Mouse (Mus musculus) telencephalon, adult 2 months (tissue): ENCODE data around the gene Trio.

ENCODE experiments used
- DNase-seq: peaks from one replicate; pipeline ENCODE4 v3.0.0-alpha.2; 2011; ENCODE audit warnings: low read depth, low spot score

Gene Trio

GRCm38 (mm10) chr15:27801177-27801576, 224.5 kb downstream of the Trio start:
- no peak for DNase-seq

DNA sequence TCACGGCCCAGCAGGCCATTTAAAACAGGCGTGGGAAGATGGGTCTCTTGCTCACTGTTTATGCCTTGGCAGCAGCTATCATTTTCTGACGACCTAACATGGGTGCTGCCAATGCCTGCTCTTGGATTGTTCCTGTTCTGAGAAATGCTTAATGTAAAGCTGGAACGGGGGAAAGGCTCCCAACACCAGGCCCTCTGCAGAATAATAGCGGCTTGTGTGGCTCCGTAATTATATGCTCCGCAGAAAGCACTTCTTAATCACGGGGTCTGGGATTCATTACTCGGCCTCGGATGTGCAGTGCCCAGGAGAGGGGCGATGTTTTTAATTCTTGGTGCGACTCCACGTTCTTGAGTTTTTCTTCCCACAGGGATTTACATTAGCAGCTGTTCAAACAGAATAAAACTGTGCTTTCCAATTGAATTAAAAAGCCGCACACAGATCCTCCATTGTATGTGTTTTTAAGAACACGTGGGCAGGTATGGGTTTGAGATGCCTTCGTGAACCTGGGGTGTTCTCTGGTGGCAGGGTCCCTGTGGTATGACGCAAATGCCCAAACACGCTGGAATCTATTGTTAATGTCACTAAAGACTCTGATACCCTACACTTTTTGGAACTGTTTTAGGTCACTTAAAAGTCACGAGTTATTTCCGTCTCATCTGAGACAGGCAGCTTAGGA, 228.0 kb downstream of the Trio start:
- DNase-seq: no peak

DNA sequence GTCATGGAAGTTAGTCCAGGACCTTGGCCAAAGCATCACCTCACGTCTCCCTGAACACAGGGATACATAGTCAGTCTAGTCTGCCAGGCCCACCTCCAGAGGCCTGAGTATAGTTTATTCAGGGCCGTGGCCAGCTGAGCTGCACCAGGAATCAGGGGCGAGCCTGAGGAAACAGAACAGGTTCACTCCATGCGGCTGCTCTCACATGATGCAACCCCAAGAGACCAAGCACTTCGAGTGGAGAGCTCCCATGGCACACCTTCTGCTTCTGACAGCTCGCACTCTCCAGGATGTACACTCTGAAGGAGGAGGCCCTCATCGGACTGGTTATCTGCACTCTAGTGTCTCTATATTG, 228.8 kb downstream of the Trio start:
- DNase-seq: no peak

DNA sequence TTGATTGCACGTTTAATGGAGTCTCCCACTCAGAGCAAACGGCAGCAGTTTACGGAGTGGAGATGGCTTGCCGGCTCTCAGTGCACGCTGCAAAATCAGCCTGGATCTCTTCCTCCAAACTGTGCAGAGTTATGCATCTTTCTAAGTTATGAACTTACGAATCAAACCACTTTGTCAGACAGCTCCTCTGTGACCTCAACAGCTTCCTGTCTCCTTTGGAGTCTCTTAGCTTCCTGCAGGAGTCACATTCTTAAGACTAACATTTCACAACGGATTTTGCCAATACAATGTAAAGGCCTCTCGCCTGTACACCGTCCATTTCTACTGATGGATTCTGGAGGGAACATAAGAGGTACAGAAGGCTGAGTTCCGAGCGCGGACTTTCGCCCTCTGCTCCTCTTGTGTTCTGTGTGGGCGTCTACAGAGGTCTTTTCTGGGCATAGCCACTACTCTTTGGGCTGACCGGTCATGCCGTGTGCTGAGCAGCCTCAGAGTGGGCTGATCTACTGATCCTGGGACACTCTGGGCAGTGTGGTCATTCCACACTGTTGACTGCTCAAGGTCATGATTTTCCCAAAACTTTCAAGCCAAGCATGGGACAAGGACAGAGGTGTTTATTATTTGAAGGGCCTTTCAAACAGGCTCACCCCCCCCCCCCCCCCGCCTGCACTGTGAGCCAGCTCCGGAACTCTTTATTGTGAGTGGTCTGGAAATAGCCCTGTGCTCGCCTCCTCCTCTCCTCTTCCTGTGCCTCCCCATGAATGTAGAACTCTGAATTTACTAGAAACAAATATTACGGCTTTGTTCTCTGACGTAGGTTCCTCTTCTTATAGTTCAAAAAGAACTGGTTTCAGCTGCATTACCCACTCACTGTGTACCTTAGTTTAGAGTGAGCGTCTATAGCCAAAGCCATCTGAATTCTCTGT, 229.4 kb downstream of the Trio start:
- no peak for DNase-seq

- no peak for DNase-seq
Observed at GRCm38 (mm10) chr15:27793284-27793683, 232.4 kb downstream of the Trio start.

GRCm38 (mm10) chr15:27792473-27792872, 233.2 kb downstream of the Trio start:
- DNase-seq: no peak

- DNase-seq: no peak
Observed at GRCm38 (mm10) chr15:27791141-27791540, 234.5 kb downstream of the Trio start.

GRCm38 (mm10) chr15:27790699-27791098, 234.9 kb downstream of the Trio start:
- peak; percentile 80 for DNase-seq

GRCm38 (mm10) chr15:27789325-27789724, 236.3 kb downstream of the Trio start:
- DNase-seq: no peak

- no peak for DNase-seq
Observed at GRCm38 (mm10) chr15:27788122-27788759, 237.4 kb downstream of the Trio start.

DNA sequence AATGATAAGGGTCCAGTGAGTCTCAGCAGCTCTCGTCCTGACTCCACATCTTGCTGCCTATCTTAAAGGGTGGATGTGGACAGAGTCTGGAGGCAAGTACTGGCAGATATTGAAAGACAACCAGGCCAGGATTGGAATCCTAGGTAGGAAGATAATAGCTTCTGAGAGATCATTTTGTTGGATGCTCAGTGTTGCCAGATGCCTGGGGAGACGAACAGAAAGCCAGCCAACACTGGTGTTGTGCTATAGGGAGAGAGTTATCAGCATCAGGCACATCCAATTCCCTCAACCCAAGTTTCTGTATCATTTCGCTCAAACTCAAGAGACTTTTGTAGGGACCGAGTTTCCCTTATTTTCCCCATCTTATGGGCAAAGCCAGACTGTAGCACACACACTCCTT, 238.5 kb downstream of the Trio start:
- DNase-seq: no peak

DNA sequence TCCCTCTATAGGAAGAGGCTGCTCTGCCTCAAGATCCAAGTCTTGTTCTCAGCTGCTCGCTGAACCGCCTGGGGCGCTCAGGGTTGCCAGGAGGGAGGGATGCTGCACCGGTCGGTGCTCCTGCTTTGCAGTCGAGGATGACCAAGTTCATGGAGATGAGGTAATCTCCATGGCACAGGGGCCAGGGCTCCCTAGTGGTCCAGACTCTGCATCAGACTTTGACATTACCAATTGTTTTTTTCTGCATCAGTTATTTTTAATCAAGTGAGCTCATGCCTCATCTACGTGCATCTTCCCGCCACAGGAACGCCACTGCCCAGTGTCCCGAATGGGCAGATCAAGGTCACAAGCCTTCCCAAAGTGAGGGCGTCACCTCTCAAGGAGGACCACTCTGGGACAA, 239.2 kb downstream of the Trio start:
- DNase-seq: no peak

GRCm38 (mm10) chr15:27785280-27786001, 240.2 kb downstream of the Trio start:
- no peak for DNase-seq

DNA sequence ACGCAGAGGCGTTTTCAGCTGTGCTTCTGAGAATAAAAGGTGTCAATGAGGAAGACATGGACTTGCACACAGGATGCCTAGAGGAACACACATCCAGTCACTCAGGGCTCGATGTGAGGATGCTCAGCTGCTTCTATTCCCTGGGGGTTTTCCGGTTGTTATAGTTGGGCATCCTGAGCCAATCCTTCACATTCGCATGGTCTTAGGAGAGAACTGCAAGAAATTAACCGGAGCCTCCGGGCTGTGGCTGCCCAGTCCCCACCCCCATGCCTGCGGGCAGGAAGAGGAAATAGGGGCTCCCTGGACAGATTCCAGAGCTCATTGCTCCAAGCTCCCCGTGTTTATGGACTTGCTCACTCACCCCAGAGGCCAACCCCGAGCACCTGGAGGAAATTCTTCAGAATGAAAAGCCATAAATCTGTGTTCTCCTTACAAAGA, 241.5 kb downstream of the Trio start:
- no peak for DNase-seq

- DNase-seq: no peak
Observed at GRCm38 (mm10) chr15:27783541-27784125, 242.0 kb downstream of the Trio start.

DNA sequence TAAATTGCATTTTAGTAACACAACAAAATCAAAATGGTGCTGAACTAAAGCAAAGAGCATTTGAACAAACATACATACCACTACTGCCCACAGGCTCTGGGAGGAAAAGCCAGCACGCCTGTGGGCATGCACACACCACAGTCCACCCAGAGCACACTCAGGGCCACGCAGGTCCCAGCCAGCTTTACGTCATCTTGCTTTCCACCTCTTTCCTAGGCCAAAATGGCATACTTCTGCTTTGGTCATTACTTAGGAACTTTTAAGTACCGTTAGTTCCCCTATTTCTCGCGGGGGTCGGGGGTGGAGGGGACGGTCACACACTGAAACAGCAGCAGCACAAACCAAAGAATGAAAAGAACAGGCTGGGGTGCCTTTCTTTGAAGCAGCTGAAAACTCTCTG, 242.6 kb downstream of the Trio start:
- DNase-seq: no peak

- no peak for DNase-seq
Observed at GRCm38 (mm10) chr15:27782383-27783036, 243.1 kb downstream of the Trio start.

DNA sequence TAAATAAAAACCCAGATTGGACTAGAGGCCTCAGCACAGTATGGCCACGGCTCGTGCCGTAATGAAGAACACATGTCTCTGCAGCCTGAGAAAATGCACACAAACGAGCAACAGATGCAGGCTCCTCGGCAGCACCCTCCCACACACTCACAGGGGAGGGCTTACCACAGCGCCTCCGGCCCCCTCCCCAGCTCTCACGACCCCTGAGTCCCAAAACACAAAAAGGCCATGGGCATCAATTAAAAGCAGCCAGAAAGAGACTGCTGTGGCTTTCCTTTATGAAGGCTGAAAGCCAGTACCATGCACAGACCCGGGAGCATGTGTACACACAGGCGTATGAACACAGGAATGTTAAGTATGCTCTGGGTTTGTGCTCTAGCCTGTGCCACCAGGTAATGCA, 245.8 kb downstream of the Trio start:
- no peak for DNase-seq

- DNase-seq: no peak
Observed at GRCm38 (mm10) chr15:27779398-27779797, 246.2 kb downstream of the Trio start.

- no peak for DNase-seq
Observed at GRCm38 (mm10) chr15:27778256-27778655, 247.4 kb downstream of the Trio start.
